Mouse (Mus musculus) gastrocnemius, postnatal 25 days (tissue): Measurements from ENCODE around the gene Ldlrap1. TPM values are rescaled to one million over a fixed set of nuclear protein-coding genes. Genes with fewer than 3 reads are reported as not detected.

Experiments used
- DNase-seq: peaks from one replicate; pipeline ENCODE4 v3.0.0; 2022
- total RNA-seq, 2 experiments: library from RNA; stranded (reverse); gene quantifications; 1 replicate in 1 of 2; 2 replicates in 1 of 2; pipeline ENCODE4 v1.2.3; 2021

Ldlrap1 gene
- total RNA-seq, 2 experiments from 2014 or later: 3.2 to 5.0 TPM

- DNase-seq: no peak
Observed at GRCm38 (mm10) chr4:134775234-134775944, 7.6 kb upstream of the Ldlrap1 start.

- no peak for DNase-seq
Observed at GRCm38 (mm10) chr4:134774126-134774525, 6.3 kb upstream of the Ldlrap1 start.

- no peak for DNase-seq
Observed at GRCm38 (mm10) chr4:134772805-134773674, 5.2 kb upstream of the Ldlrap1 start.

GRCm38 (mm10) chr4:134769891-134770290 lies 2.1 kb upstream of the Ldlrap1 start:
- DNase-seq: no peak

- DNase-seq: peak; percentile 72
Observed at GRCm38 (mm10) chr4:134769081-134769811, 1.4 kb upstream of the Ldlrap1 start.

DNA sequence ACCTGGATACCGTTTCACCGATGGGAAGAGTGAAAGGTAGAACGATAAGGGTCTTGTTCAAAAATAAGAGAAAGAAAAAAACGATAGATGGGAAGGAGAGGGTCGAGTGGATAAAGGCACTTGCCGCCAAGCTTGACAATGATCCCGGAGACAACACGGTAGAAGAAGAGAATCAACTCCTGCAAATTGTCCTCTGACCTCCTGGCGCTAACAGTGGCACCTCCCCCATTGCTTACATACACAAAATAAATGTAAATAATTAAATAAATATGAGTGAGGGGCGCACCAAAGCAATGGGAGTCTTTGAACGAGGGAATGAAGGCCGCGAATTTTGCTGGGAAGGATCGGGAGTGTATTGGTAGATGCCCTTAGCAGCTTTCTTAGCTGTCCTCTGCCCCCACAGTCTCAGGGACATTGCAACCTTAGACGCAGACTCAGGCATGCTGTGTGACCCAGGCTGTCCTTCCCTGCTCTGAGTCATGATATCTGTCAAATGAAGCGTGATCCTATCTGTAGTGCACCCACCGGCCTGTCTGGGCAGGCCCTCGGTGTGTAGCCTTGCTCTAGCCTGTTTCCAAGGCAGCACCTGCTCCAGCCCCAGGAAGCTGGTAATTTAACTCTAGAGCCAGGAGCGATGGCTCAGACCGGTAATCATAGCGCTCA lies 533 bp upstream of the Ldlrap1 start:
- no peak for DNase-seq

- peak; percentile 54 for DNase-seq
Observed at GRCm38 (mm10) chr4:134766904-134767425, 859 bp downstream of the Ldlrap1 start.

- DNase-seq: no peak
Observed at GRCm38 (mm10) chr4:134766277-134766676, 1.5 kb downstream of the Ldlrap1 start.

GRCm38 (mm10) chr4:134764333-134764732 lies 3.5 kb downstream of the Ldlrap1 start:
- DNase-seq: no peak

GRCm38 (mm10) chr4:134762360-134762759 lies 5.5 kb downstream of the Ldlrap1 start:
- DNase-seq: no peak

- DNase-seq: peak; percentile 68
Observed at GRCm38 (mm10) chr4:134760793-134761201, 7.0 kb downstream of the Ldlrap1 start.

DNA sequence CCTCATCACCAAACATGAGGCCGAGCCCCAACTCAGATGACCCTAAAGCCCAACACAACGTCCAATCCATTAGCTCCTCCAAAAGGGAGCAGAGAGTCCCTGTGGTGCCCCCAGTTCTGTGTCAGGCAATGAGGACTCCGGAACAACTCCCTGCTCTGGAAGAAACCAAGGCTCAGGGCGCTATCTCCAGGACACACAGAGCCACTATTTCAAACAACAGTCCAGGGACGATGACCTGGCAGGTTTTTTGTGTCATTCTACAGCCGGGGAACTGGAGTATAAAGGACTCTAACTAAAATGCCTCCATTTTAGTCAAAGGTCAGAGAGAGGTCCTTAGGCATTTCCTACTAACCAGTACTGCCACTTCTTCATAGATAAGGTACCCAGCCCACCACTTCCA lies 7.5 kb downstream of the Ldlrap1 start:
- DNase-seq: no peak

DNA sequence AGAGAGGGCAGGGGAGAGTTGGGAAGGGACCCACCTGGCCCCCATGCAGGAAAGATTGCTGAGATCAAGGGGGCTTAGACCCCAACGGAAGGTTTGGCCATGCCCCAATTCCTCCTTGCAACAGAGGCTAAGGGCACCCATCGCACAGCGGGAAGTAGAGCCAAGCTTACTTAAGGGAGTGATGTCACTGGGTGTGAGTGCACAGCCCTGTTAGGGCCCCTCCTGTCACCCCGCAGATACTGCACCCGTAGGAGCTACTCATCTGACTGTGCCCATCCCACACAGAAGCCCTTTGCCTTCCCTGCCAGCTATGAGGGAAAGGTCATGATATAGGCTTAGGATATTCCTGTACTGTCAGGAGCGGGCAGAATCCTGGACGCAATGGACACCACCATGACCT lies 8.3 kb downstream of the Ldlrap1 start:
- no peak for DNase-seq

GRCm38 (mm10) chr4:134758922-134759321 lies 8.9 kb downstream of the Ldlrap1 start:
- DNase-seq: no peak

DNA sequence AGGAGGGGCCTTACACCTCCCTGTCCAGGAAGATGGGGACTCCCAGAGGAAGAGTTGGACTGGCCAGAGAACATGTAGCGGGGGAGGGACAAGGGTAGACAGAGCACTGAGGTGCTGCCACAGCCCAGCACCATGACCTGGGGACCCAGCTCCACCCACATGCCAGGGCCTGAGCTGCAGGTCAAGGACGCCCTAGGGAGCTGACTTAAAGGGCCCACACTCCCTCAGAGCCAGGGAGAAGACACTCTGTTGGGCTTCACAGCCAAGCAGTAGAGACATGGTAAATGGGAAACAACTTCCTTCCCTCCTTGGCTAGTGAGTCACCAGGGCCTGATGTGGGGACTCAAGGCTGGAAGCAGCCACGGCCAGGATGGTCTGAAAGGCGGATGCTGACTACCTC lies 9.5 kb downstream of the Ldlrap1 start:
- DNase-seq: no peak

GRCm38 (mm10) chr4:134756953-134757352 lies 10.9 kb downstream of the Ldlrap1 start:
- no peak for DNase-seq

- DNase-seq: no peak
Observed at GRCm38 (mm10) chr4:134754941-134755340, 12.9 kb downstream of the Ldlrap1 start.

DNA sequence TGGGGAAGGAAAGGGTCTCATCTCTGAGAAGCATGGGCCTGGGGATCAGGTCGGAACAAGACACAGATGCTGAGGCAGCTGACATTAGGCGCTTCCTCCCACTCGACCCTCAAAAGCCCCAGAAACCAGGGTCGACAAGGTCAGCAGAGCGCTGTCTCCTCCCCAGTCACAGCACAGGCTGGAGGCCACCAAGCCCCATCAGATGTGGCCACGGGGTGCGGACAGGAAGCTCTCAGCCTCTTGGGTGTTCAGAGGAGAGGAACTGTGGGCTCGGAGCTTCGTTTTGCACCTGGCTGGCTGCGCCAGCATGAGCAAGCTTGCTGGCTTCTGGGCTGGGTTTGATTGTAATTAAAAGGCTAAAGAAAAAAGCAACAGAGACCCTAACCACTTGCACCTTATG lies 13.5 kb downstream of the Ldlrap1 start:
- DNase-seq: no peak

GRCm38 (mm10) chr4:134753516-134754261 lies 14.1 kb downstream of the Ldlrap1 start:
- no peak for DNase-seq

- no peak for DNase-seq
Observed at GRCm38 (mm10) chr4:134752911-134753426, 14.9 kb downstream of the Ldlrap1 start.
